Mouse (Mus musculus) kidney, embryonic 14.5 days (tissue): ENCODE measurements around the gene Smad9. TPM values are rescaled to one million over a fixed set of nuclear protein-coding genes. Genes with fewer than 3 reads are reported as not detected.
A peak's percentile ranks its signal among the peaks of the same experiment; 100 is the strongest.

ENCODE experiments used
- ATAC-seq: fragments of 200-750 bp; cut with Nextera tagmentation; 2 replicates; pipeline ENCODE4 v1.8.0; 2017; ENCODE audit warnings: moderate number of reproducible peaks, mild to moderate bottlenecking, moderate TSS enrichment, moderate library complexity; ENCODE audit not compliant: low FRiP score, low TSS enrichment
- H3K27ac ChIP-seq: fragments of 300-500 bp; sonication (generic); 2 replicates; pipeline ENCODE4 v1.5.1; 2014; ENCODE audit warnings: low read depth, mild to moderate bottlenecking, low read length, moderate library complexity, mixed read lengths
- H3K27me3 ChIP-seq: fragments of 300-500 bp; sonication (generic); 2 replicates; pipeline ENCODE4 v1.6.1; 2014; ENCODE audit warnings: mild to moderate bottlenecking, low read length; ENCODE audit not compliant: control insufficient read depth, insufficient read depth
- H3K36me3 ChIP-seq: fragments of 300-500 bp; sonication (generic); 2 replicates; pipeline ENCODE4 v1.6.1; 2014; ENCODE audit warnings: low read length, mixed read lengths; ENCODE audit not compliant: control insufficient read depth, insufficient read depth
- H3K4me1 ChIP-seq: fragments of 300-500 bp; sonication (generic); 2 replicates; pipeline ENCODE4 v1.6.1; 2014; ENCODE audit warnings: low read length, mixed read lengths; ENCODE audit not compliant: control insufficient read depth, insufficient read depth
- H3K4me2 ChIP-seq: fragments of 300-500 bp; sonication (generic); replicated peaks from 2 replicates; pipeline ENCODE4 v1.6.1; 2014; ENCODE audit warnings: low read depth, mild to moderate bottlenecking, low read length
- H3K4me3 ChIP-seq: fragments of 300-500 bp; sonication (generic); 2 replicates; pipeline ENCODE4 v1.5.1; 2014; ENCODE audit warnings: mild to moderate bottlenecking, low read length
- H3K9ac ChIP-seq: fragments of 300-500 bp; sonication (generic); 2 replicates; pipeline ENCODE4 v1.6.1; 2014; ENCODE audit warnings: low read depth, mild to moderate bottlenecking, low read length, moderate library complexity
- H3K9me3 ChIP-seq: fragments of 300-500 bp; sonication (generic); 2 replicates; pipeline ENCODE4 v1.6.1; 2016; ENCODE audit warnings: low read length; ENCODE audit not compliant: control insufficient read depth
- WGBS: fragments of 180-500 bp; shearing (Covaris S2); extraction: QIAGEN DNeasy Blood & Tissue Kit; methylation state at CpG from one replicate; pipeline ENCODE4 v1.1.7; 2014; 5-methylcytosine and 5-hydroxymethylcytosine counted together
- polyA plus RNA-seq: library from polyadenylated mRNA; unstranded; fragments of >200 nt; fragmentation: Nextera tagmentation; extraction: Ambion mirVana; gene quantifications from 2 replicates; pipeline ENCODE4 v1.2.1, GENCODE M21; 2014

Smad9 gene
- 1.8 and 1.9 TPM in 2 replicates for polyA plus RNA-seq

- Histone ChIP-seq H3K27ac (peak within 1 kb of the TSS; percentile 76), H3K9me3 (no peaks in the 10 kb centered on the region), H3K27me3 (no peaks in the 10 kb centered on the region), H3K4me2 (peak within 1 kb of the TSS; percentile 99), H3K36me3 (peaks cover 5% of the 10 kb centered on the region), H3K4me1 (peaks cover 9% of the 10 kb centered on the region; the same call in 1 of the 2 replicates), H3K9ac (peak within 1 kb of the TSS; percentile 76), H3K4me3 (peak within 1 kb of the TSS; percentile 71)
- under 1% methylated on average over 65 of the region's 66 CpGs for WGBS
- peak; percentile 89 for ATAC-seq
These were observed at the start of gene Smad9 for GRCm38 (mm10) chr3:54755145-54756041. TSS of gene Smad9 (plus strand) at chr3:54755582.

- H3K27me3 ChIP-seq, result no peaks in the 10 kb centered on the region
- H3K4me2 ChIP-seq, result no peak overlapping the region
- H3K4me1 ChIP-seq, result no peaks in the 10 kb centered on the region
- ATAC-seq, result no peak
- H3K9me3 ChIP-seq, result no peaks in the 10 kb centered on the region
- H3K4me3 ChIP-seq, result no peak overlapping the region
- H3K27ac ChIP-seq, result no peak overlapping the region
- no peak overlapping the region for H3K9ac ChIP-seq
- H3K36me3 ChIP-seq, result peaks cover 85% of the 10 kb centered on the region
- 85% methylated on average over 9 of the region's 9 CpGs for WGBS
These were observed 46.4 kb upstream of the Smad9 start for GRCm38 (mm10) chr3:54708972-54709371.

GRCm38 (mm10) chr3:54714253-54714652 lies 41.1 kb upstream of the Smad9 start, which contains the start of gene Gm21958:
TSS of gene Gm21958 (minus strand) at chr3:54714353.
- Histone ChIP-seq H3K4me2 (no peak within 1 kb of the TSS), H3K27ac (no peak within 1 kb of the TSS), H3K36me3 (peaks cover 81% of the 10 kb centered on the region), H3K27me3 (no peaks in the 10 kb centered on the region), H3K4me3 (no peak within 1 kb of the TSS), H3K9me3 (no peaks in the 10 kb centered on the region), H3K4me1 (no peaks in the 10 kb centered on the region), H3K9ac (no peak within 1 kb of the TSS)
- WGBS, result 91% methylated on average over 6 of the region's 6 CpGs
- ATAC-seq, result no peak

DNA sequence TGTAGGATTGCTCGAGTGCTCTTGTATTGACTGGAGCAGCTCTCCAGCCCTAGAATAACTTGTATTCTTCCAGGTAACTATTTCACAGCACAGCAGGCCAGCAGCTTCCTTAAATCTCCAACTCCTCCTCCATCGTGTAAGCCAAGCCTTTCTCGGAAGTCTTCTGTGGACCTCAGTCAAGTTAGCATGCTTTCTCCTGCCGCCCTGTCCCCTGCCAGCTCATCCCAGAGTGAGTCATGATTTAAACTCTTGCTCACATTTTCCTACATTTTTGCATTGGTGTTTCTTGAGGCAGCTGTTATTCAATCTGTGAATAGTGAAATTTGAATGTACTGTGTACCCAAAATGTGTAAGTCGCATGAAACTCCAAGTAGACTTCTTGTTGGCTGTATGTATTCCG lies 39.9 kb upstream of the Smad9 start:
- ATAC-seq, result no peak
- Histone ChIP-seq H3K36me3 (peaks cover 77% of the 10 kb centered on the region), H3K9ac (no peak overlapping the region), H3K9me3 (no peaks in the 10 kb centered on the region), H3K4me1 (no peaks in the 10 kb centered on the region), H3K27me3 (no peaks in the 10 kb centered on the region), H3K27ac (no peak overlapping the region), H3K4me3 (no peak overlapping the region), H3K4me2 (no peak overlapping the region)
- 90% methylated on average over 6 of the region's 6 CpGs for WGBS

GRCm38 (mm10) chr3:54717348-54717747 lies 38.0 kb upstream of the Smad9 start:
- H3K4me1 ChIP-seq, result no peaks in the 10 kb centered on the region
- no peak overlapping the region for H3K9ac ChIP-seq
- peaks cover 76% of the 10 kb centered on the region for H3K36me3 ChIP-seq
- no peaks in the 10 kb centered on the region for H3K27me3 ChIP-seq
- no peak overlapping the region for H3K4me2 ChIP-seq
- H3K27ac ChIP-seq, result no peak overlapping the region
- 86% methylated on average over 6 of the region's 6 CpGs for WGBS
- no peaks in the 10 kb centered on the region for H3K9me3 ChIP-seq
- ATAC-seq, result no peak
- H3K4me3 ChIP-seq, result no peak overlapping the region

DNA sequence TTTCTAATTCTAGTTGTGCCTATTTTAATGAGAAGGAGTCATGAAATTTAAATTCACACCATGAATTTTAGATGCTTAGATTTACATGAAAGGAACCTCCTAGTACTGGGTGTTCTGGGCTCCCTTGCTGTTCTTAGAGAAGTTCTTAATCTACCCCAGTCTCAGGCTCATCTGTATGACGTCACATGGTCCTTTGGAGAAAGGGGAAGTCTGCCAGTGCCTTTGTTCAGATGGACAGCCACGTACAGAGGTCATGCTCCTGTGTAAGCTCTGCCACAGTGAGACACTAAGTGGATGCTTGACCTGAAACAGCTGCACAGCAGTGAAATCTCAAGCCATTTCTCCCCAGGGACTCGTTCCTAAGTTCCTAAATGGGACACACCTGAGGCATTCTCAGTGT lies 36.4 kb upstream of the Smad9 start:
- Histone ChIP-seq H3K27ac (no peak overlapping the region), H3K4me1 (no peaks in the 10 kb centered on the region), H3K4me2 (no peak overlapping the region), H3K4me3 (no peak overlapping the region), H3K9ac (no peak overlapping the region), H3K9me3 (no peaks in the 10 kb centered on the region), H3K27me3 (no peaks in the 10 kb centered on the region), H3K36me3 (peaks cover 86% of the 10 kb centered on the region)
- 77% methylated on average over 3 of the region's 3 CpGs for WGBS
- no peak for ATAC-seq

- Histone ChIP-seq H3K27me3 (no peaks in the 10 kb centered on the region), H3K36me3 (peaks cover 77% of the 10 kb centered on the region), H3K27ac (no peak overlapping the region), H3K4me1 (no peaks in the 10 kb centered on the region), H3K4me3 (no peak overlapping the region), H3K9ac (no peak overlapping the region), H3K9me3 (no peaks in the 10 kb centered on the region), H3K4me2 (no peak overlapping the region)
- ATAC-seq, result no peak
- 92% methylated on average over 10 of the region's 10 CpGs for WGBS
These were observed 31.5 kb upstream of the Smad9 start for GRCm38 (mm10) chr3:54723741-54724500.

GRCm38 (mm10) chr3:54725344-54725743 lies 30.0 kb upstream of the Smad9 start:
- H3K4me2 ChIP-seq, result no peak overlapping the region
- no peaks in the 10 kb centered on the region for H3K27me3 ChIP-seq
- ATAC-seq, result no peak
- WGBS, result 82% methylated on average over 2 of the region's 2 CpGs
- H3K27ac ChIP-seq, result no peak overlapping the region
- H3K4me3 ChIP-seq, result no peak overlapping the region
- H3K36me3 ChIP-seq, result peaks cover 81% of the 10 kb centered on the region
- no peaks in the 10 kb centered on the region for H3K9me3 ChIP-seq
- no peak overlapping the region for H3K9ac ChIP-seq
- no peaks in the 10 kb centered on the region for H3K4me1 ChIP-seq

- no peaks in the 10 kb centered on the region for H3K9me3 ChIP-seq
- H3K27ac ChIP-seq, result no peak overlapping the region
- 91% methylated on average over 2 of the region's 2 CpGs for WGBS
- H3K9ac ChIP-seq, result no peak overlapping the region
- H3K4me3 ChIP-seq, result no peak overlapping the region
- H3K36me3 ChIP-seq, result peaks cover 82% of the 10 kb centered on the region
- no peak for ATAC-seq
- no peaks in the 10 kb centered on the region for H3K4me1 ChIP-seq
- H3K27me3 ChIP-seq, result no peaks in the 10 kb centered on the region
- H3K4me2 ChIP-seq, result no peak overlapping the region
These were observed 27.8 kb upstream of the Smad9 start for GRCm38 (mm10) chr3:54727588-54727987.
